Mouse (Mus musculus) forebrain, embryonic 16.5 days (tissue): ENCODE data around the gene Tfcp2l1. TPM values are rescaled to one million over a fixed set of nuclear protein-coding genes. Genes with fewer than 3 reads are reported as not detected.

Source experiments
- ATAC-seq: fragments of 200-750 bp; cut with Nextera tagmentation; 2 replicates; pipeline ENCODE4 v1.8.0; 2017; ENCODE audit warnings: mild to moderate bottlenecking, moderate library complexity
- H3K27ac ChIP-seq: fragments of 300-500 bp; sonication (generic); 2 replicates; pipeline ENCODE4 v1.5.1; 2014; ENCODE audit warnings: low read length, control low read depth
- H3K27me3 ChIP-seq: fragments of 300-500 bp; sonication (generic); replicated peaks from 2 replicates; pipeline ENCODE4 v1.6.1; 2014; ENCODE audit warnings: low read length; ENCODE audit not compliant: control insufficient read depth, insufficient read depth
- H3K36me3 ChIP-seq: fragments of 300-500 bp; sonication (generic); 2 replicates; pipeline ENCODE4 v1.6.1; 2014; ENCODE audit not compliant: control insufficient read depth, insufficient read depth
- H3K4me1 ChIP-seq: fragments of 300-500 bp; sonication (generic); replicated peaks from 2 replicates; pipeline ENCODE4 v1.6.1; 2014; ENCODE audit warnings: low read length; ENCODE audit not compliant: control insufficient read depth, insufficient read depth
- H3K4me2 ChIP-seq: fragments of 300-500 bp; sonication (generic); 2 replicates; pipeline ENCODE4 v1.6.1; 2014; ENCODE audit warnings: mild to moderate bottlenecking, low read length, control low read depth
- H3K4me3 ChIP-seq: fragments of 300-500 bp; sonication (generic); replicated peaks from 2 replicates; pipeline ENCODE4 v1.5.1; 2014; ENCODE audit warnings: mild to moderate bottlenecking, low read length, control low read depth
- H3K9ac ChIP-seq: fragments of 300-500 bp; sonication (generic); replicated peaks from 2 replicates; pipeline ENCODE4 v1.6.1; 2014; ENCODE audit warnings: low read depth, low read length, control low read depth
- H3K9me3 ChIP-seq: fragments of 300-500 bp; sonication (generic); 2 replicates; pipeline ENCODE4 v1.6.1; 2016; ENCODE audit warnings: low read length; ENCODE audit not compliant: control insufficient read depth
- WGBS: fragments of 180-500 bp; shearing (Covaris S2); extraction: QIAGEN DNeasy Blood & Tissue Kit; methylation state at CpG from one replicate; pipeline ENCODE4 v1.1.7; 2014; 5-methylcytosine and 5-hydroxymethylcytosine counted together
- polyA plus RNA-seq: library from polyadenylated mRNA; unstranded; fragments of >200 nt; fragmentation: Nextera tagmentation; extraction: Ambion mirVana; gene quantifications from 2 replicates; pipeline ENCODE4 v1.2.1, GENCODE M21; 2015

The Tfcp2l1 gene
- polyA plus RNA-seq, 1 experiment from 2014 or later, result 0.28 TPM

GRCm38 (mm10) chr1:118681980-118682379 lies 54.2 kb downstream of the Tfcp2l1 start:
- no peak overlapping the region for H3K4me3 ChIP-seq
- no peak overlapping the region for H3K27ac ChIP-seq
- H3K4me2 ChIP-seq, result no peak overlapping the region
- H3K36me3 ChIP-seq, result no peaks in the 10 kb centered on the region
- H3K9ac ChIP-seq, result no peak overlapping the region
- no peaks in the 10 kb centered on the region for H3K4me1 ChIP-seq
- no peaks in the 10 kb centered on the region for H3K9me3 ChIP-seq
- H3K27me3 ChIP-seq, result no peaks in the 10 kb centered on the region
- WGBS, result 74% methylated on average over 1 of the region's 1 CpGs
- no peak for ATAC-seq

- H3K36me3 ChIP-seq, result no peaks in the 10 kb centered on the region
- H3K4me3 ChIP-seq, result no peak overlapping the region
- no peak overlapping the region for H3K4me2 ChIP-seq
- no peaks in the 10 kb centered on the region for H3K9me3 ChIP-seq
- WGBS, result 56% methylated on average over 4 of the region's 4 CpGs
- H3K27ac ChIP-seq, result no peak overlapping the region
- no peak overlapping the region for H3K9ac ChIP-seq
- no peak for ATAC-seq
- H3K4me1 ChIP-seq, result no peaks in the 10 kb centered on the region
- no peaks in the 10 kb centered on the region for H3K27me3 ChIP-seq
These were observed 55.9 kb downstream of the Tfcp2l1 start for GRCm38 (mm10) chr1:118683686-118684085.

GRCm38 (mm10) chr1:118687726-118688125 lies 60.0 kb downstream of the Tfcp2l1 start:
- Histone ChIP-seq H3K36me3 (no peaks in the 10 kb centered on the region), H3K27me3 (no peaks in the 10 kb centered on the region), H3K4me2 (no peak overlapping the region), H3K4me1 (no peaks in the 10 kb centered on the region), H3K27ac (no peak overlapping the region), H3K4me3 (no peak overlapping the region), H3K9ac (no peak overlapping the region), H3K9me3 (no peaks in the 10 kb centered on the region)
- WGBS, result 71% methylated on average over 10 of the region's 10 CpGs
- ATAC-seq, result no peak

- no peaks in the 10 kb centered on the region for H3K36me3 ChIP-seq
- 50% methylated on average over 5 of the region's 5 CpGs for WGBS
- H3K9me3 ChIP-seq, result no peaks in the 10 kb centered on the region
- no peaks in the 10 kb centered on the region for H3K4me1 ChIP-seq
- no peak overlapping the region for H3K4me3 ChIP-seq
- no peak for ATAC-seq
- no peak overlapping the region for H3K9ac ChIP-seq
- H3K4me2 ChIP-seq, result no peak overlapping the region
- no peak overlapping the region for H3K27ac ChIP-seq
- no peaks in the 10 kb centered on the region for H3K27me3 ChIP-seq
These were observed 62.1 kb downstream of the Tfcp2l1 start for GRCm38 (mm10) chr1:118689830-118690229.

GRCm38 (mm10) chr1:118694436-118694835 lies 66.7 kb downstream of the Tfcp2l1 start:
- Histone ChIP-seq H3K9me3 (no peaks in the 10 kb centered on the region), H3K27ac (no peak overlapping the region), H3K36me3 (no peaks in the 10 kb centered on the region), H3K4me2 (no peak overlapping the region), H3K9ac (no peak overlapping the region), H3K4me3 (no peak overlapping the region), H3K4me1 (no peaks in the 10 kb centered on the region), H3K27me3 (no peaks in the 10 kb centered on the region)
- WGBS, result 63% methylated on average over 2 of the region's 2 CpGs
- no peak for ATAC-seq

GRCm38 (mm10) chr1:118697906-118698305 lies 70.2 kb downstream of the Tfcp2l1 start:
- 78% methylated on average over 6 of the region's 6 CpGs for WGBS
- ATAC-seq, result no peak
- no peaks in the 10 kb centered on the region for H3K27me3 ChIP-seq
- no peak overlapping the region for H3K4me3 ChIP-seq
- no peaks in the 10 kb centered on the region for H3K9me3 ChIP-seq
- no peaks in the 10 kb centered on the region for H3K36me3 ChIP-seq
- no peak overlapping the region for H3K4me2 ChIP-seq
- H3K27ac ChIP-seq, result no peak overlapping the region
- H3K4me1 ChIP-seq, result no peaks in the 10 kb centered on the region
- no peak overlapping the region for H3K9ac ChIP-seq

GRCm38 (mm10) chr1:118699118-118699890 lies 71.6 kb downstream of the Tfcp2l1 start:
- Histone ChIP-seq H3K4me2 (no peak overlapping the region), H3K4me3 (no peak overlapping the region), H3K36me3 (no peaks in the 10 kb centered on the region), H3K9me3 (no peaks in the 10 kb centered on the region), H3K4me1 (no peaks in the 10 kb centered on the region), H3K27ac (no peak overlapping the region), H3K9ac (no peak overlapping the region), H3K27me3 (no peaks in the 10 kb centered on the region)
- WGBS, result 73% methylated on average over 6 of the region's 6 CpGs
- ATAC-seq, result no peak

- H3K36me3 ChIP-seq, result no peaks in the 10 kb centered on the region
- 91% methylated on average over 1 of the region's 1 CpGs for whole genome bisulfite sequencing
- no peaks in the 10 kb centered on the region for H3K9me3 ChIP-seq
- no peak overlapping the region for H3K9ac ChIP-seq
- no peak for ATAC-seq
- no peak overlapping the region for H3K27ac ChIP-seq
- H3K4me2 ChIP-seq, result no peak overlapping the region
- H3K27me3 ChIP-seq, result no peaks in the 10 kb centered on the region
- H3K4me1 ChIP-seq, result no peaks in the 10 kb centered on the region
- H3K4me3 ChIP-seq, result no peak overlapping the region
These were observed 72.2 kb downstream of the Tfcp2l1 start for GRCm38 (mm10) chr1:118699961-118700360.

- H3K4me3 ChIP-seq, result no peak overlapping the region
- H3K9ac ChIP-seq, result no peak overlapping the region
- no peaks in the 10 kb centered on the region for H3K4me1 ChIP-seq
- no peaks in the 10 kb centered on the region for H3K9me3 ChIP-seq
- WGBS, result 85% methylated on average over 4 of the region's 4 CpGs
- no peaks in the 10 kb centered on the region for H3K36me3 ChIP-seq
- ATAC-seq, result no peak
- H3K27ac ChIP-seq, result no peak overlapping the region
- H3K4me2 ChIP-seq, result no peak overlapping the region
- no peaks in the 10 kb centered on the region for H3K27me3 ChIP-seq
These were observed 83.9 kb downstream of the Tfcp2l1 start for GRCm38 (mm10) chr1:118711606-118712005.

GRCm38 (mm10) chr1:118716225-118716624 lies 88.5 kb downstream of the Tfcp2l1 start:
- H3K9me3 ChIP-seq, result no peaks in the 10 kb centered on the region
- no peak overlapping the region for H3K4me2 ChIP-seq
- WGBS, result 71% methylated on average over 1 of the region's 1 CpGs
- no peaks in the 10 kb centered on the region for H3K36me3 ChIP-seq
- H3K9ac ChIP-seq, result no peak overlapping the region
- H3K27me3 ChIP-seq, result no peaks in the 10 kb centered on the region
- H3K4me1 ChIP-seq, result no peaks in the 10 kb centered on the region
- ATAC-seq, result no peak
- H3K4me3 ChIP-seq, result no peak overlapping the region
- H3K27ac ChIP-seq, result no peak overlapping the region
